Mouse (Mus musculus) c-Kit-positive CD71-negative TER-119-negative erythroid progenitor cells, embryonic 14.5 days (primary cell): ENCODE results near the gene Tas2r124.

Experiments
- DNase-seq: peaks from one replicate; pipeline ENCODE4 v3.0.0-alpha.2; 2013; ENCODE audit warnings: low read depth

Tas2r124 gene

GRCm38 (mm10) chr6:132754430-132754829 is at the start of gene Tas2r124:
TSS of gene Tas2r124 (plus strand) at chr6:132754730.
- no peak for DNase-seq

GRCm38 (mm10) chr6:132711828-132712227 is 42.7 kb upstream of the Tas2r124 start, which contains the start of gene Tas2r122:
TSS of gene Tas2r122 (minus strand) at chr6:132711928.
- no peak for DNase-seq

- no peak for DNase-seq
These were observed 16.6 kb upstream of the Tas2r124 start, which contains the start of gene Tas2r115 for GRCm38 (mm10) chr6:132737935-132738334. TSS of gene Tas2r115 (minus strand) at chr6:132738035.

- no peak for DNase-seq
These were observed 4.3 kb upstream of the Tas2r124 start for GRCm38 (mm10) chr6:132750206-132750605.

- DNase-seq: no peak
These were observed 7.3 kb downstream of the Tas2r124 start, which contains the start of gene Tas2r102 for GRCm38 (mm10) chr6:132761831-132762230. TSS of gene Tas2r102 (plus strand) at chr6:132762131.

- no peak for DNase-seq
These were observed 23.5 kb downstream of the Tas2r124 start, which contains the start of gene Tas2r136 for GRCm38 (mm10) chr6:132778062-132778461. TSS of gene Tas2r136 (minus strand) at chr6:132778162.

- DNase-seq: no peak
These were observed 40.9 kb downstream of the Tas2r124 start for GRCm38 (mm10) chr6:132795393-132795792.

GRCm38 (mm10) chr6:132802518-132802917 is 48.0 kb downstream of the Tas2r124 start, which contains the start of gene Tas2r117:
TSS of gene Tas2r117 (plus strand) at chr6:132802818.
- no peak for DNase-seq
